Comparison of ENCODE assay signal across 10 mouse cellular contexts in the genomic region with DNA sequence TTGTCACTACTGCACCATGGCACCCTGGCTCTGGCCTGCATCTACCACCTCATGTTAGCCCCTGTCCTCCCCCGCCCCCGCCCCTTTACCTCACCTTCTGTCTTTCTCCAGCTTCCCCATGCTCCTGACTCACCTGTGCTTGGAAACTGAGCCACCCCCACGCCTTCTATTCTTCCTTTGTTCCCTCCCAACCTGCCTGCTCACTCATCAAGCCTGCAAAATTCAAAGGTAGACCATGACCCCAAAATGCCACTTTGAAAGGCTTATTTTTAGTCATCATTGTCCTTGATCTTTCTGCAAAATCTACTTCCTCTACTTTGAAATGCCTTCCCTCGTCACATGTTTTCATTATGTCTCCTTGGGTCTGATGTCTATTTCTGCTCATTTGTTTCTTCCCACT.
"Had no signal": no experiment of that assay in that cellular context is flagged by ENCODE, and none has a peak within 500 bp of the region (broad histone marks: within the 10 kb centered on the region; RNA-seq: fewer than 3 reads in every experiment).

No protein-coding gene starts in this region.

- DNase-seq: kidney, adult 9 months; kidney, postnatal 14 days; kidney, postnatal 4 days; liver; lung, adult 18-20 months; lung, postnatal 10 days; lung, postnatal 36 days; retina, postnatal 1 day; thymus, adult 2 months; thymus, postnatal 14 days had no signal
